Mouse (Mus musculus) CH12.LX (cell line): ENCODE data around the gene Sept8.

Source experiments
- CHD2 ChIP-seq: IDR thresholded peaks from 2 replicates; pipeline ENCODE4 v1.6.1; 2011; ENCODE audit warnings: low read length, improper control_type of control experiment
- CTCF ChIP-seq, 2 experiments: IDR thresholded peaks in 1 of 2; conservative IDR thresholded peaks in 1 of 2; 2 replicates each; pipeline ENCODE4 v1.5.1; 2011 to 2012; ENCODE audit warnings: low read depth in 2 of 2, low read length in 2 of 2, improper control_type of control experiment in 1 of 2, inconsistent platforms in 1 of 2, mild to moderate bottlenecking in 1 of 2, moderate library complexity in 1 of 2
- MAFK ChIP-seq: IDR thresholded peaks from 2 replicates; pipeline ENCODE4 v1.6.1; 2011; ENCODE audit warnings: low read length, improper control_type of control experiment; ENCODE audit not compliant: insufficient replicate concordance
- POLR2A ChIP-seq: IDR thresholded peaks from 2 replicates; pipeline ENCODE4 v1.6.1; 2011; ENCODE audit warnings: low read depth, mild to moderate bottlenecking, improper control_type of control experiment, low read length
- POLR2AphosphoS2 ChIP-seq: IDR thresholded peaks from 2 replicates; pipeline ENCODE4 v1.6.1; 2011; ENCODE audit warnings: low read depth, low read length, improper control_type of control experiment
- RAD21 ChIP-seq: IDR thresholded peaks from 2 replicates; pipeline ENCODE4 v1.6.1; 2011; ENCODE audit warnings: low read depth, mild to moderate bottlenecking, low read length, improper control_type of control experiment, moderate library complexity

- TF ChIP-seq POLR2AphosphoS2 (no peak), MAFK (0 out of 2 replicates have a peak, but pooled peaks have one; percentile 37), POLR2A (peak; percentile 23; the same call in 1 of the 2 replicates), CHD2 (no peak), RAD21 (peak; percentile 77), CTCF (conservative IDR thresholded peaks at IDR 0.05 in 1 of 2, IDR thresholded peaks at IDR 0.05 in 1 of 2; ENCODE audit: low read depth in 2 of 2, low read length in 2 of 2) (peak; percentile 95)
These were observed 71.3 kb downstream of the Sept8 start for GRCm38 (mm10) chr11:53590368-53590768.
